Mouse (Mus musculus): Measurements from ENCODE around the gene Ephb3.

GRCm38 (mm10) chr16:21209290-21209689, 4.7 kb downstream of the Ephb3 start:
- TF ChIP-seq POLR2A (IDR thresholded peaks at IDR 0.05; ENCODE audit: control insufficient read depth, low read depth, low read length) (no peak), CTCF (IDR thresholded peaks at IDR 0.05; ENCODE audit: control insufficient read depth, insufficient read depth, insufficient replicate concordance, low read depth, low read length) (no peak)

Data from testis, adult 2 months (tissue).